Mouse (Mus musculus): Measurements from ENCODE around the gene Ap1m2.
"Not testable (repeated sequence)": the region's sequence is repeated elsewhere in the genome, so short reads cannot be mapped to it uniquely, and the experiment has no call there.

Ap1m2 gene

DNA sequence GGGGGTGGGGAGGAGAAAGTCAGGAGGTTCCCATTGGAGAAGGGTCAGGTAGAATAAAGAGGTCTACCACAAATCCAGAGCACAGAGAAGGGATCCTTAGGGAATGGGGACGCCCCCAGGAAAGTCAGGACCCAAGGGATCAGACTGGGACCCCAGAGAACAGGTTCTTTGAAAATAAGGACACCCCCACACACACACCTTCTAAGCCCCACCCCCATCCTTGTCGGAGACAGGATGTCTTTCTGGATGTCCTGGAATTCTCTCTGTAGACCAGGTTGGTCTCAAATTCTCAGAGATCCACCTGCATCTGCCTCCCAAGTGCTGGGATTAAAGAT, 22.8 kb downstream of the Ap1m2 start:
- DNase-seq (ENCODE audit: extremely low spot score) = no peak

DNA sequence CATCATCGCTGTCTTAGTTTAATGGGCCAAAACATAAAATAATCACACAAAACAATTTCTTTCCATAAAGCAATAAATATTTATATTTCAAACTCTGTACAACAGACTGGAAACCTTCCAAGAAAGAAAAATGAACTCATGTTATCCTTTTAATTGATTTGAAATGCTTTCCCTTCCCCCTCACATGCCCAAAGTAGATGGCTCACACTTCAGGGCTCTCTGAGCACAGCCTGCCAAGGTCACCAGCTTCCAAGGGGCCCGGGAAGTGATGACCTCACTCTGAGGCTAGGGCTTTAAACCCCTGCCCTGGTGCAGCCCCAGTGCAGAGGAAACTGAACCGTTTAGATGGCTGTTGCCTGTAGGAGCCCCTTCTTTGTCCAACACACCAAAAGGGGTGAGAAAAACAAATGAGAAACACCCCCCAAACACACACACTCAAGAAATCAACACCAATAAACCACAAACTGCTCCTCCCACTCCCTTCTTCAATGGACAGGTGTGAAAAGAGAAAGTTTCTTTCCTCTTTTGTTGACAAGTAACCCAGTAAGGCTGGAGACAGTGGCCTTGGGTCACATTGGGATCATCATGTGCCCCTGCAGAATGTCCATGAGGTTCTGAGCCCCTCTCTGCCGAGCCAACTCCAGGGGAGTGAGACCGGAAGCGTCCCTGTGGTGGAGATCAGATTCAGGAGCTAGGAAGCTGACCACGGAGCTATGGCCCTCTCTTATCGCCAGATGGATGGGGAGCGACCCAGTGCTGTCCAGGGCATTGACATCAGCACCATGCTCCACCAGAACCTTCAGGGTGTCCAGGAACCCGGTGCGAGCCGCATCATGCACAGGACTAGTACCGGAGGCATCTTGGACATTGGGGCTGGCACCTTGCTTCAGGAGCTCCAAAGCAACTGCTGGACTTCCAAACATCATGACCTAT, 23.5 kb downstream of the Ap1m2 start:
- no peak for DNase-seq (ENCODE audit: extremely low spot score)

DNA sequence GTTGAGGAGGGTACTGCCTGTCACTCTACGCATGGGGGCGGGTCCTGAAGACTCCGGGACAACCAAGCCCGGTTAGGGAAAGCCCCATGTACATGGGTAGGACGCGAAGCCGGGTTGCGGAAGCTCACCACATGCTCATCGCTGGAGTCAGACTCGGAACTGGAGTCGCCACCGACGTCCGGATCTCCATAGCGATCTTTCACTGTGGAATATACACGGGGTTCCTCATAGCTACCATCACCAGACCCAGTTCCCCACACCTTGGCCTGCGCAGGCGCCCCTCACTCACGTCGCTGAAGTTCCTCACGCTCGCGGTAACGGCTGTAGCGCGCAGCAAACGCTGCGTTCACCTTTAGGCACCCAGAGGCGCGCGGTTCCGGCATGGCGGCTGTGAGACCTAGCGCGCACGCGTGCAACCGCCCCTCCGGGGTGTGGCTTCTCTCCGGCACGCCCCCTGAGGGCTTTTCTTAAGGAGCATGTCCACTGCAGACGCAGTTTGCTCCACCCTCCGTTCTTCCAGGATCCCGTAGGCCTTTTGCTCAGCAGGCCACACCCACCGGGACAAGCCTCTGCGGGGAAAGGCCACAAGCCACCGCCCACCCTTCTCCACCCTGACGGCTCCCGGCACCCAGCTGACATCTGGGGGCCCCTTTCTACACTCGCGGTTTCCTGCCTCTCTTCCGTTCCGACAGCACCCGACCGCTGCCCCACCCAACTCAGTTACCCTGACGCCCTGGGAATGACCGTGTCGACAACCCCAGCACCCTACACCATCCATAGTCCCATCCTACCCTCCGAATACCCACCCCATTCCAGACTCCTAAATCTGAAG, 24.4 kb downstream of the Ap1m2 start, which contains the start of gene Kri1:
Kri1 (minus strand) TSS at position 399 of the 832 bp plus-strand sequence.
- peak; percentile 93 for DNase-seq (ENCODE audit: extremely low spot score)

DNA sequence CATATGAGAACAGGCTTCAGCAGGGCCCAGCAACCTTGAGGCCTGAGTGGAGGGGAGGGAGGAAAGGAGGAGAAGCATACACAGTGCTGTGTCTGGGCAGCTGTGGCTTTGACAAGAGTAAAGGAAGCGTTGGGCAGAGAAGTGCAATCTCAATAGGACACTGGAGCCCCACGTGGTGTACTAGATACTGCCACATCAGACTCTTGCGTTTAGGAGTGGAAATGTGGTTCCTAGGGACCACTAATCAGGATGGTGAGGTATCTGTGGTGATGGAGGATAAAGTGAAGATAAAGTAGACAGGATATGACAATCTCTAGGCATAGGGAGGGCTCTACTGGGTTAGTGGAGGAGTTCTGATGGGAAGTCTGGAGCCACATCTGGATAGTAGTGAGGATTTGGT, 25.4 kb downstream of the Ap1m2 start:
- no peak for DNase-seq (ENCODE audit: extremely low spot score)

DNA sequence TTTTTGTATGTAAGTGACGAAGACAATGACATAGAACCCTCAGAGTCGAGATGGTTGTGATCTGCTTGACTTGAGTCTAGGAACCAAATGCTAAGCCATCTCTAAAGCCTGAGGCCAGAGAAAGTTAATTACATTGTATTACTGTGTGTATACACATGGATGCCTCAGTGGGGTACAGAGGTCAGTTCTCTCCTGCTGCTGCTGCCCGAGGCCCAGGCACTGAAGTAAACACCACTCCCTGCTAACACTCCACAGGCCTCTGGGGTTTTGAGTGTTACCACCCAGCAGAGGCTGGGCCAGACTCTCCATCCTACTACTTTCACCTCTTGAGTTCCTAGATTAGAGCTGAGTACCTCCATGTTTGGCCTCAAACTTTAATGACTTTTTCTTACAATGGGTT, 28.1 kb downstream of the Ap1m2 start:
- no peak for DNase-seq (ENCODE audit: extremely low spot score)

DNA sequence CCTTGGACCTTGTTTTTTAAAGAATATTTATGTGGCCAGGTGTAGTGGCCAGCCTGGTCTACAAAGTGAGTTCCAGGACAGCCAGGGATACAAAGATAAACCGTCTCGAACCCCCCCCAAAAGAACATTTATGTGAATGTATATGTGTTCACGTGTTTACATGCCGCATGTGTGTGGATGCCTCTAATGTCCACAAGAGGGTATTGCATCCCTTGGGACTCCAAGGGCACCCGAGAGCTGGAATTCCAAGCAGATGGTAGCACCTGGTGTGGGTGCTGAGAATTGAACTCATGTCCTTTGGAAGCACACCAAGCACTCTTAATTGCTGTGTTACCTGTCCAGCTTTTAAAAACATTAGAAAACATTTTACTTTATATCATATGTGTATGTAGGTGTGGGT, 28.5 kb downstream of the Ap1m2 start:
- DNase-seq (ENCODE audit: extremely low spot score) = no peak

DNA sequence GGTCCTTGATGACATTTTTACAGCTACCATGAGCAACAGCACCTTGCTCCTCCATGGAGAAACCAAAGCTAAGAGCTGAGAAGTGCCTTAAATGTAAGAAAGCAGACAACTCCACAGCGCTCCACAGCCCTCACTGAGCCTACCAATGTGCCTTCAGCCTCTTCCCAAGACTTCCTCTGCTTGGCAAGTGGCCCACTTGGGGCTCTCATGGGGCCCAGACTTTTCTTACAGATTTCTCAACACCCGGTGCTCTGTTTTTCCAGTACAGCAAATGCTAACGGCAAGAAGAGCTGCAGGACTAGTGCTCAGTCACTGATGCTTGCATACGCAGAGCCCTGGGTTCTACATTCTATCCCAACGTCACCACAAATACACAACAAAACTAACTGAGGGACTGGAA, 34.4 kb downstream of the Ap1m2 start:
- DNase-seq (ENCODE audit: extremely low spot score) = no peak

DNA sequence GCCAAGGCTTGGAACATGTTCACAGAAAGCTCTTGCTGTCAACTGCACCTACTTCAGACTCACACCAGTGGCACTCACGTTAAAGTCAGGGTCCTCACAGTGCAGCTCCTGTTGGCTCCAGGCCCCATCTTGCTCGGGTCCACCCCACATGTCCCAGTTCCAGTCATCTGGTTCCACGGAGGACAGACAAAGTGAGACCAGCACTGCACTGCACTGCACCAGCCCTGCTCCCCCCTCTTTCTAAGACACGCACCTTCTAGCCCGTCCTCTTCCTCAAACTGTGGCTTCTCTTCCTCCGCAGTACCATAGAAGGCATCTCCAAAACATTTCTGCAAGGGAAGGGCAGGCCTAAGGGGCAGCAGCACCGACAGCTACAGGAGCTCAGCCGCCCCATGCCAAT, 35.8 kb downstream of the Ap1m2 start:
- DNase-seq (ENCODE audit: extremely low spot score) = no peak

DNA sequence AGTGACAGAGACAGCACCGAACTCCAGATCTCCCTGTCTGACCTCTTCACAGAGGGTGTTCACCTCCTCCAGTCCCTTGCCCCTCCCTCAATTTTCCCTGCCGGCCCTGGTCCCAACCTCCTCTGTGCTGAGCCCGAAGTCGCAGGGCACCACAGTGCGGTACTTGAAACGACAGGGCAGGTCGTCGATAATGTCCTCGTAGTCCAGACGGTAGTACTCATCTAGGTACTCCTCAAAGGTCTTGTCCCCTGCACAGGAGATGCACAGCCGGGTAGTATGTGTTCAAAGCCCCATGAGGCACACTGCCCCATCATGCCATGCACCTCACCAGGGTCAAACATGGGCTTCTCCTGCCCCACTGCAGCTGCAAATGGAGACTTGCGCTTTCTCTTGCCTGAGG, 36.4 kb downstream of the Ap1m2 start:
- DNase-seq (ENCODE audit: extremely low spot score) = no peak

DNA sequence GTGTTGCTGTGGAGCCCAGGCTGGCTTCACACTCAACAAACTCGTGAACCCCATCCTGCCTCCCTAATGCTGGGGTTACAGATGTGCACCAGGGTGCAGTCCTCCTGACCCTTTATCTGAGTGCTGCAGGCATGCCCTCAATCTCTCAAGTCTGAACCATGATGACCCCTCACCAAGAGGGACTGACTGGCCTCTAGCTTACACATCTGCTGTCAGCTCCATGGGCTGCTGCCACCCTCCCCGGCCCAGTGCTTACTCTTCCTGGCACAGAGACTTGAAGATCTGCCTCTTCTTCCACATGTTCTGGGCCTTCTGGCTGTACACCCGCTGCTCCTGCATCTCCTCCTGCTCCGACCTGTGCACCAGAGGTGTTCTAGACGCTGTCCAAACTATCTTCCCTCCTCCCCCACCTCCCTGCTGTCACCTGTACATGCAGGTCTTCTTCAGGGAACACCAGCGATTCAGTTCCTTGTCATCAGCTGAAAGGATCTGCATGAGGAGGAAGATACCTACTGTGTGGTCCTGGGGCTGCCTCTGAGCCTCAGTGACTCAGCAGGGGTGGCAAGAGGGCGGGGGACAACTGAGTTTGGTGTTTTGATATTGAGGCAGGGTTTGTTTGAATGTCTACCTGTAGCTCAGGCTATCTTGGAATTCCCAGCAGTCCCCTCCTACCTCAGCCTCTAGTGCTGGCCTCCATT, 37.0 kb downstream of the Ap1m2 start:
- DNase-seq (ENCODE audit: extremely low spot score) = no peak

DNA sequence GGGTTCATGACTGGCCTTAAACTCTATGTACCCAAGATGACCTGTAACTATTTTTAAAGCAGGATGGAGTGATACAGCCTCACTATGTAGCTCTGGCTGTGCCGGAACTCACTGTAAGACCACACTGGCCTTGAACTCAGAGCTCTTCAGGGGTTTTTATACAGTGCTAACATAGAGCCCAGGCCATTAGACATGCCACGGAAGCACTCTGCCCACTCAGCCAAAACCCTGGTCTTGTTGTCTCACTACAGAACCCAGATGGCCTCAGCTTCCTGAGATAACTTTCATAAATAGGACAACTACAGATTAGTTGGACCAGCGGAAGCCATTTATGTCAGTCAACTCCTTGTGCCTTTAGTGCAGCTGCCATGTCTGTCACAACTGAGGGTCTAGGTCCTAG, 37.8 kb downstream of the Ap1m2 start:
- no peak for DNase-seq (ENCODE audit: extremely low spot score)

DNA sequence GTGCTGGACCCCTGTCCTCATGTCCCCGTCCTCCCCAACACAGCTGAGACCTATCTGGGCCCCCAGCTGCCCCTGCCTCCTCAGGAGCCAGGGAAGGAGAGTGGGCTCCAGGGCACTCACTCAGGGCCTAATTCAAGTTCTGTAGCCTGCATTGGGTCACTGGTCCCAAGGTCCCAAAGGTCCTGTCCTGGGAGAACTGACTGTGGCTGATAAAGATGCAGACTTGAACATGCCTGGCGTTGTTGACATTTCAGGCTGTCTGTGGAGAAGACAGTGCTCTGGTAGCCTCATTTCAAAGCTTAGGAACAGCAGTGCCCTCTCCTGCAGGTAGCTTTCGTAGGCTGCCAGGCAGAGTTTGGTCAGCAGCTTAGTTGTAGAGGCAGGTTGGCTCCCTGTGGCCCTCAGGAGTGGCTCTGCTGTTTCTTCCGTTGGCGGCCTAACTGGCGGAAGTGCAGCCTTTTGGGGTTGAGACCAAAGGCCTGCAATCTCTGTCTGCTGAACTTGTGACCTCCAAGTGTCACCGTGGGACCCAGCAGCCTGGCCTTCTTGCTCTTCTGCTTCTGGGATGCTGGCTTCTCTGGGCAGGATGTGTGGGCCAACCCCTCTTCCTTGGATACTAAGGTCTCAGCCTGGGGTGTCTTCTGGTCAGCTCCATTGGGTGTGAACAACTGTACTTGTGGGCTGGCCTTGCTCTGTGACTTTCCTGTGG, 38.5 kb downstream of the Ap1m2 start:
- DNase-seq (ENCODE audit: extremely low spot score) = no peak

DNA sequence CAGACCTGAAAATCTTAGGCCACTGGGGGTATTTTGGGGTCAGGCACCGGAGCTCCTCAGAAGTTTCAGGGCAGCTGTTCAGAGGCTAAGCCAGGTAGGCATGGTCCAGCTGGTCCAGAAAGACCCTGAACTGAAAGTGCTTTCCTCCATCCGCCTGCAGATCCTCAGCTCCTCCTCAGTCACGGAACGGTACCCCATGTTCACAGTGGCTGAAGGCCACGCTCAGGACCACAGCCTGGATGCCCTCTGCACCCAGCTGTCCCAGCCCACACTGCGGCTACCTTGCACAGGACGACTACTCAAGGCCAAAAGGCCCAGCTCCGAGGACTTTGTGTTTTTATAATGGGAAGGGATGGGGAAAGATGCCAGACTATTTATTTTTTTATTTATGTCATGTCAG, 39.0 kb downstream of the Ap1m2 start:
- DNase-seq (ENCODE audit: extremely low spot score) = no peak

DNA sequence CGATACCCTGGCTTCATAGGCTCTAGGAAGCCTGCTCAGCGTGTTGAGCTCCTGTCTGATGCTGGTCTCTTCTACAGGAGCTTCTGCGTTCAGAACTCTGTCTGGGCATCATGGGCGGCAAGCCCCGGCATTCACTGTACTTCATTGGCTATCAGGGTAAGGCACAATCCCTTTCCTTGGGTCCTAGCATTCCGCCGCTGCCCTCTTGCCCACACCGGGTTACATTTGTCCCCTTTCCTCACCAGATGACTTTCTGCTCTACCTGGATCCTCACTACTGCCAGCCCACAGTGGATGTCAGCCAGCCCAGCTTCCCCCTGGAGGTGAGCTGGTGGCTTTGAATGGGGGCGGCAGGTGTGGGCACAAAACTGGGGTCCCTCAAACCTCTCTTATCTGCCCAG, 39.7 kb downstream of the Ap1m2 start:
- DNase-seq (ENCODE audit: extremely low spot score) = no peak

DNA sequence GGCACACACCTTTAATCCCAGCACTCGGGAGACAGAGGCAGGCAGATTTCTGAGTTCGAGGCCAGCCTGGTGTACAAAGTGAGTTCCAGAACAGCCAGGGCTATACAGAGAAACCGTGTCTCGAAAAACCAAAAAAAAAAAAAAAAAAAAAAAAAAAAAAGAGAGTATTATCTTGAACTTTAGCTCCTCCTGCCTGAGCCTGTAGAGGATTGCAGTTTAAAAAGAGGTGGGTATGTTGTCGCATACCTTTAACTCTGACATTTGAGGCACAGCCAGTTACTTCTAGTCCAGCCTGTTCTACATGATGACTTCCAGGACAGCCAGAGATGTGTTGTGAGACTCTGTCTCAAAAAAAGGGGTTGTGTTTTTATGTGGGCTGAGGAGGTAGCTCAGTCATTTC, 42.5 kb downstream of the Ap1m2 start:
- DNase-seq (ENCODE audit: extremely low spot score) = not testable (repeated sequence)

DNA sequence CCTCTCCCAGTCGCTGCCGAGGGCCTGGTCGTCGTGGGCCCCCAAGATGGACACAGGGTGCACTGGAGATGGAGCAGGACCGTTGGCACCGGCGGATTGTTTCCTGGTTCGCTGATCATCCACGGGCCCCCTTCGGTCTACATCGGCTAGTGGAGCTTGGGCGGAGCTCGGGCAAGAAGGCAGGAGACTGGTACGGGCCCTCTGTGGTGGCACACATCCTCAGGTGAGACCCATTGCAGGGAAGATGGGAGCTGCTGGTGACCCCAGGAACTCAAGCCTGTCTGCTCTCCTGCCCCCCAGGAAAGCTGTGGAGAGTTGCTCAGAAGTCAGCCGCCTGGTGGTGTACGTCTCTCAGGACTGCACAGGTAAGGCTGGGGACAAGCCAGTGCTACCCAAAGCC, 43.8 kb downstream of the Ap1m2 start:
- DNase-seq (ENCODE audit: extremely low spot score) = no peak

DNA sequence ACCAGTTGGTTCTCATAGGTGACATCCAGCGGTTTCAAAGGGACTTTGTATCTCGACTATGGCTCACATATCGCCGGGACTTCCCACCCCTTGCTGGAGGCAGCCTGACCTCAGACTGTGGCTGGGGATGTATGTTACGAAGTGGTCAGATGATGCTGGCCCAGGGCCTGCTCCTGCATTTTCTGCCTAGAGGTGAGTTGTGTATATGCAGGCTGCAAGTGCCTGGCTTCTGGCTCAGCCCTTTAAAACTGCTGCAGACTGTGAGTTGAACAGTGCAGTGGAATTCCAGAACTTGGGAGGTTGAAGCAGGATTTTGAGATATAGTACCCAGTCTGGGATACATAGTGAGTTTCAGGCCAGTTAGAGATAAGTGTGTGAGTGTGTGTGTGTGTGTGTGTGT, 45.2 kb downstream of the Ap1m2 start:
- no peak for DNase-seq (ENCODE audit: extremely low spot score)

DNA sequence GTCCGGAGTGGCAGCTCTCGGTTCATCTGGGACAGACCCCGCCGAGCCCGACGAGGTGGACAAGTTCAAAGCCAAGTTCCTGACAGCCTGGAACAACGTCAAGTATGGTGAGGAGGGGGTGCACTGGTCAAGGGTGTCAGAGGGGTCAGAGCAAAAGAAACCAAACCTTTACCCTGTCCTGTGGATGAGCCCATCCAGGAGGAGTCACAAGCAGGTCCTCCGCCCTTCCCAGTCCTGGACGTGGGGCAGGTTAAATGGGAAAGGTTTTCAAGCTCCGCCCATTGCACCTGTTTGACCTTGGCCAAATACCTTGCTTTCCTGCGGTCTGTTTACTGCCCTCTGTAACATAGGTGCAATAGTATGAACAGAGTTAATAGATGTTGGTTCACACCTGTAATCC, 46.5 kb downstream of the Ap1m2 start:
- no peak for DNase-seq (ENCODE audit: extremely low spot score)

DNA sequence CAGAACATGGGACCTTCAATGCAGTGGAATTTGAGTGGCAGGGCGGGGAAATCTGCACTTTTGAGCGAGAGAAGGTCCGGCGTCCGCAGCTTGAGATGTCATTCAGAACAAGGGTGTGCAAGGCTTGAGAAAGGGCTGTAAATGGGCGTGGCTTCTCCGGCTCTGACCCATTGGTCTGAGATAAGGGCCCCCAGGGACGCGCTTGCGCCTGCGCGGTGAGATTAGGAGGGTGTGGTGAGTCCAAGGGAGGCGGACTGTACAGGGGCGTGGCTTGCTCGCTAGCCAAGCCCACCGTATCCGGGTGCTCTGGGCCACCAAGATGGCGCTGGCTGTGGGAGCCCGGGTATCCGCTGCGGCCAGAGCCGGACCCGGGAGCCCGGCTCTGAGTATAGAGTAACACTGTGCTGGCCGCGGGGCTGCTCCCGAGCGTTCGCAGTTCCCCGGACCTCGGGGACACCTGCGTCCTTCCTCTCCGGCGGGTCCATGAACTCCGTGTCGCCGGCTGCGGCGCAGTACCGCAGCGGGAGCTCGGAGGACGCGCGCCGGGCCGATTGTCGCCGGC, 47.1 kb downstream of the Ap1m2 start, which contains the start of gene Atg4d:
Atg4d (plus strand) TSS at position 294 of the 562 bp plus-strand sequence.
- DNase-seq (ENCODE audit: extremely low spot score) = peak; percentile 99

DNA sequence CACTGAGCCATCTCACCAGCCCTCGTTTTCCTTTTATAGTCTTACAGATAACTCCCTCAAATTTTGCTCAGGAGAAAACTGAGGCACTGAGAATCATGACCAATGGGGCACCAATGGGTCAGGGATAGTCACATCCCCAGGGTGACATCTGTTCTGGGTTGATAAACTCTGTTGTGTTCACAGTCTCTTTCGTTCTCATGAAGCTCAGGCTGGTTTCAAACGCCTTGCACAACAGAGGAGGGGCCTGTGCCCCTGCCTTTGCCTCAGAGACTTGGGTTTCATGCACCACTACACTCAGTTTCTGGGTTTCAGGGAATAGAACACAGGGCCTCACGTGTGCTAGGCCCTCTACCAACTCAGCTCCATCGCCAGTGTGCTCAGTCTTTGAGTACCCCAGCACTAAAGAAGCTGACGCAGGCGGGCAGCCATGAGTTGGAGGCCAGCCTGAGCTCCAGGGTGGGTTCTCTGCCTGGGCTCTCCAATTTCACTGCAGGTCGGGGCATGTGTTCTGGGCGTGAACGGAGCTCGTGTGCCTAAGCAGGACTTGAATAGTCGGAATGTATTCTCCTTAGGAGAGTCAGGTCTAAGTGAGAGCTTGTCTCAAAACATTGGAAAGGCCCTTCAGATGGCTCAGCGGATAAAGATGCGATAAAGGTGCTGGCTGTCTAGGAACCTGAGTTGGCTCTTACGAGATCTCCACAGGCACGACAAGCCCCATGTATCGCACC, 47.7 kb downstream of the Ap1m2 start:
- DNase-seq (ENCODE audit: extremely low spot score) = no peak

DNA sequence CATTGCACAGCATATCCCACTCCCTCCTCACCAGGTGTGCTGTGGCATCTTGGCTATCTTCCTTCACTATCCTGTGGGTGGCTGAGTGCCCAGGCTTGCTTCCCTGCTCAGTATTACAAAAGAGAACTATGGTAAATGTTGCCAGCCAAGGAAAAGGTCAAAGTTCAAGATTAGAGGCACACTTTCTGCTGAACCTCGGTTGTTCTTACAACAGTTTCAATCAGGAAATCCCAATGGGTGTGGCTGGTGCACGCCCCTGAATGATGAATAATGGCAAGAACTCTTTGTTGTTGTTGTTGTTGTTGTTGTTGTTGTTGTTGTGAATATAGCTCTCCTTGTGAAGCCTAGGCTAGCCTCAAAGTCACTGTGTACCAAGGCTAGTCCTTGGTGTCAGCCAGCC, 50.3 kb downstream of the Ap1m2 start:
- DNase-seq (ENCODE audit: extremely low spot score) = no peak
